Mouse (Mus musculus) forebrain, embryonic 14.5 days (tissue): ENCODE data around the gene Man2b2. TPM values are rescaled to one million over a fixed set of nuclear protein-coding genes. Genes with fewer than 3 reads are reported as not detected.
"Not testable (repeated sequence)": the region's sequence is repeated elsewhere in the genome, so short reads cannot be mapped to it uniquely, and the experiment has no call there.

ENCODE experiments used
- ATAC-seq: fragments of 200-750 bp; cut with Nextera tagmentation; 2 replicates; pipeline ENCODE4 v1.8.0; 2017; ENCODE audit warnings: mild to moderate bottlenecking, moderate library complexity
- DNase-seq: peaks from one replicate; pipeline ENCODE4 v3.0.0-alpha.2; 2015; ENCODE audit warnings: low spot score
- H3K27ac ChIP-seq: fragments of 300-500 bp; sonication (generic); 2 replicates; pipeline ENCODE4 v1.5.1; 2014; ENCODE audit warnings: low read depth, mild to moderate bottlenecking, control low read depth, low read length, moderate library complexity
- H3K27me3 ChIP-seq: fragments of 300-500 bp; sonication (generic); replicated peaks from 2 replicates; pipeline ENCODE4 v1.6.1; 2014; ENCODE audit warnings: low read length, control low read depth, mixed read lengths; ENCODE audit not compliant: control insufficient read depth, insufficient read depth
- H3K36me3 ChIP-seq: fragments of 300-500 bp; sonication (generic); 2 replicates; pipeline ENCODE4 v1.6.1; 2014; ENCODE audit warnings: low read length, control low read depth; ENCODE audit not compliant: control insufficient read depth, insufficient read depth
- H3K4me1 ChIP-seq: fragments of 300-500 bp; sonication (generic); 2 replicates; pipeline ENCODE4 v1.6.1; 2014; ENCODE audit warnings: antibody characterized with exemption, low read length, control low read depth; ENCODE audit not compliant: control insufficient read depth, insufficient read depth
- H3K4me2 ChIP-seq: fragments of 300-500 bp; sonication (generic); 2 replicates; pipeline ENCODE4 v1.6.1; 2014; ENCODE audit warnings: mild to moderate bottlenecking, control low read depth, low read length
- H3K4me3 ChIP-seq: fragments of 300-500 bp; sonication (generic); 2 replicates; pipeline ENCODE4 v1.5.1; 2014; ENCODE audit warnings: low read depth, low read length, control low read depth
- H3K9ac ChIP-seq: fragments of 300-500 bp; sonication (generic); 2 replicates; pipeline ENCODE4 v1.6.1; 2014; ENCODE audit warnings: mild to moderate bottlenecking, low read length, control low read depth, moderate library complexity
- H3K9me3 ChIP-seq: fragments of 300-500 bp; sonication (generic); replicated peaks from 2 replicates; pipeline ENCODE4 v1.6.1; 2016; ENCODE audit warnings: low read length, control low read depth, mixed read lengths; ENCODE audit not compliant: control insufficient read depth
- WGBS: fragments of 180-500 bp; shearing (Covaris S2); extraction: QIAGEN DNeasy Blood & Tissue Kit; methylation state at CpG from one replicate; pipeline ENCODE4 v1.1.7; 2014; 5-methylcytosine and 5-hydroxymethylcytosine counted together
- polyA plus RNA-seq: library from polyadenylated mRNA; unstranded; fragments of >200 nt; fragmentation: Nextera tagmentation; extraction: Ambion mirVana; gene quantifications from 2 replicates; pipeline ENCODE4 v1.2.1, GENCODE M21; 2014

Man2b2 gene
- polyA plus RNA-seq, 1 experiment from 2014 or later, result 5.7 TPM

- Histone ChIP-seq H3K27me3 (no peaks in the 10 kb centered on the region), H3K4me1 (no peaks in the 10 kb centered on the region), H3K4me3 (no peak overlapping the region), H3K4me2 (no peak overlapping the region), H3K9me3 (no peaks in the 10 kb centered on the region), H3K9ac (no peak overlapping the region), H3K27ac (no peak overlapping the region), H3K36me3 (no peaks in the 10 kb centered on the region)
- 85% methylated on average over 5 of the region's 5 CpGs for WGBS
- no peak for DNase-seq
- no peak for ATAC-seq
Measured at GRCm38 (mm10) chr5:36819742-36820141, 10.7 kb downstream of the Man2b2 start.

GRCm38 (mm10) chr5:36817738-36818137, 12.7 kb downstream of the Man2b2 start:
- no peaks in the 10 kb centered on the region for H3K4me1 ChIP-seq
- H3K9ac ChIP-seq, result no peak overlapping the region
- H3K27ac ChIP-seq, result no peak overlapping the region
- no peaks in the 10 kb centered on the region for H3K27me3 ChIP-seq
- WGBS, result 66% methylated on average over 3 of the region's 3 CpGs
- no peaks in the 10 kb centered on the region for H3K36me3 ChIP-seq
- no peaks in the 10 kb centered on the region for H3K9me3 ChIP-seq
- DNase-seq, result no peak
- no peak for ATAC-seq
- no peak overlapping the region for H3K4me3 ChIP-seq
- no peak overlapping the region for H3K4me2 ChIP-seq

- no peak overlapping the region for H3K27ac ChIP-seq
- ATAC-seq (no peak), DNase-seq (no peak)
- no peak overlapping the region for H3K4me2 ChIP-seq
- H3K9ac ChIP-seq, result no peak overlapping the region
- H3K4me3 ChIP-seq, result no peak overlapping the region
- H3K4me1 ChIP-seq, result no peaks in the 10 kb centered on the region
- H3K9me3 ChIP-seq, result no peaks in the 10 kb centered on the region
- H3K27me3 ChIP-seq, result no peaks in the 10 kb centered on the region
- WGBS, result 76% methylated on average over 6 of the region's 6 CpGs
- no peaks in the 10 kb centered on the region for H3K36me3 ChIP-seq
Measured at GRCm38 (mm10) chr5:36814554-36814953, 15.9 kb downstream of the Man2b2 start.

GRCm38 (mm10) chr5:36811413-36811812, 19.0 kb downstream of the Man2b2 start:
- ATAC-seq (peak; percentile 71; the same call in 1 of the 2 replicates), DNase-seq (peak; percentile 77)
- H3K9me3 ChIP-seq, result no peaks in the 10 kb centered on the region
- no peaks in the 10 kb centered on the region for H3K36me3 ChIP-seq
- H3K4me2 ChIP-seq, result no peak overlapping the region
- WGBS, result 27% methylated on average over 3 of the region's 3 CpGs
- no peak overlapping the region for H3K4me3 ChIP-seq
- no peaks in the 10 kb centered on the region for H3K4me1 ChIP-seq
- H3K27ac ChIP-seq, result no peak overlapping the region
- no peaks in the 10 kb centered on the region for H3K27me3 ChIP-seq
- H3K9ac ChIP-seq, result no peak overlapping the region

- Histone ChIP-seq H3K9me3 (no peaks in the 10 kb centered on the region), H3K4me3 (no peak overlapping the region), H3K27me3 (no peaks in the 10 kb centered on the region), H3K36me3 (no peaks in the 10 kb centered on the region), H3K4me2 (no peak overlapping the region), H3K27ac (no peak overlapping the region), H3K4me1 (no peaks in the 10 kb centered on the region), H3K9ac (no peak overlapping the region)
- no peak for DNase-seq
- no peak for ATAC-seq
- WGBS, result 84% methylated on average over 3 of the region's 3 CpGs
Measured at GRCm38 (mm10) chr5:36810634-36811033, 19.8 kb downstream of the Man2b2 start.

GRCm38 (mm10) chr5:36809123-36809522, 21.3 kb downstream of the Man2b2 start:
- H3K9me3 ChIP-seq, result no peaks in the 10 kb centered on the region
- WGBS, result 88% methylated on average over 7 of the region's 7 CpGs

GRCm38 (mm10) chr5:36807106-36807505, 23.3 kb downstream of the Man2b2 start:
- Histone ChIP-seq H3K27me3 (no peaks in the 10 kb centered on the region), H3K9ac (no peak overlapping the region), H3K4me1 (no peaks in the 10 kb centered on the region), H3K4me3 (no peak overlapping the region), H3K27ac (no peak overlapping the region), H3K9me3 (no peaks in the 10 kb centered on the region), H3K36me3 (no peaks in the 10 kb centered on the region), H3K4me2 (no peak overlapping the region)
- DNase-seq (no peak), ATAC-seq (no peak)
- WGBS, result 24% methylated on average over 5 of the region's 5 CpGs

More at GRCm38 (mm10) chr5:36809123-36809522, 21.3 kb downstream of the Man2b2 start:
- H3K4me3 ChIP-seq, result no peak overlapping the region
- no peaks in the 10 kb centered on the region for H3K36me3 ChIP-seq
- H3K4me2 ChIP-seq, result no peak overlapping the region
- no peak for ATAC-seq
- no peaks in the 10 kb centered on the region for H3K27me3 ChIP-seq
- no peaks in the 10 kb centered on the region for H3K4me1 ChIP-seq
- no peak overlapping the region for H3K27ac ChIP-seq
- H3K9ac ChIP-seq, result no peak overlapping the region
- DNase-seq, result no peak

GRCm38 (mm10) chr5:36797291-36797690, 33.2 kb downstream of the Man2b2 start:
- H3K9ac ChIP-seq, result no peak overlapping the region; the same call in 1 of the 2 replicates
- no peaks in the 10 kb centered on the region for H3K9me3 ChIP-seq
- H3K4me2 ChIP-seq, result peak overlapping the region; percentile 68
- H3K27me3 ChIP-seq, result no peaks in the 10 kb centered on the region
- peaks cover 12% of the 10 kb centered on the region for H3K36me3 ChIP-seq
- no peak overlapping the region for H3K27ac ChIP-seq
- H3K4me3 ChIP-seq, result peak overlapping the region; percentile 68
- DNase-seq, result no peak
- peaks cover 4% of the 10 kb centered on the region; the same call in 1 of the 2 replicates for H3K4me1 ChIP-seq
- peak; percentile 13; the same call in 1 of the 2 replicates for ATAC-seq
- 49% methylated on average over 8 of the region's 8 CpGs for WGBS

- not testable (repeated sequence) for H3K4me1 ChIP-seq, H3K27me3 ChIP-seq, H3K9me3 ChIP-seq
- Histone ChIP-seq H3K4me2 (peak within 1 kb of the TSS; percentile 68), H3K4me3 (peak within 1 kb of the TSS; percentile 68), H3K27ac (peak within 1 kb of the TSS; percentile 92), H3K9ac (peak within 1 kb of the TSS; percentile 89), H3K36me3 (peaks cover 12% of the 10 kb centered on the region)
- ATAC-seq, result peak; percentile 80
- 0% methylated on average over 84 of the region's 90 CpGs for WGBS
- DNase-seq, result peak; percentile 97
Measured at GRCm38 (mm10) chr5:36796296-36797014, 34.0 kb downstream of the Man2b2 start, which contains the start of gene Mrfap1. Mrfap1 (minus strand) TSS chr5:36796772.
